Mouse (Mus musculus): ENCODE data around the gene Fars2.

GRCm38 (mm10) chr13:36419357-36419756 lies 302.1 kb downstream of the Fars2 start:
- TF ChIP-seq CTCF (IDR thresholded peaks at IDR 0.05; ENCODE audit: insufficient read depth, low read length), result no peak
- TF ChIP-seq POLR2A (IDR thresholded peaks at IDR 0.05; ENCODE audit: borderline replicate concordance, extremely low read depth, low read depth, low read length), result no peak
